Mouse (Mus musculus) heart, postnatal 0 days (tissue): ENCODE measurements at regions not wholly inside any gene's neighbourhood (a gene's known extent, or its start where the extent isn't known, plus 50 kb on each side); places are given as distances from the start of the nearest gene placed in this dataset.

Experiments used
- ATAC-seq: fragments of 200-750 bp; cut with Nextera tagmentation; 2 replicates; pipeline ENCODE4 v1.8.0; 2017; ENCODE audit warnings: low read depth, moderate number of reproducible peaks, moderate library complexity; ENCODE audit not compliant: insufficient read depth
- DNase-seq: peaks from one replicate; pipeline ENCODE4 v3.0.0-alpha.2; 2016; ENCODE audit warnings: low spot score
- H3K27ac ChIP-seq: fragments of 300-500 bp; sonication (generic); 2 replicates; pipeline ENCODE4 v1.5.1; 2014; ENCODE audit warnings: low read depth, mild to moderate bottlenecking
- H3K27me3 ChIP-seq: fragments of 300-500 bp; sonication (generic); 2 replicates; pipeline ENCODE4 v1.6.1; 2014; ENCODE audit warnings: low read length, mixed read lengths; ENCODE audit not compliant: control insufficient read depth, insufficient read depth
- H3K36me3 ChIP-seq: fragments of 300-500 bp; sonication (generic); replicated peaks from 2 replicates; pipeline ENCODE4 v1.6.1; 2014; ENCODE audit warnings: low read length, mixed read lengths; ENCODE audit not compliant: control insufficient read depth, insufficient read depth
- H3K4me1 ChIP-seq: fragments of 300-500 bp; sonication (generic); 2 replicates; pipeline ENCODE4 v1.6.1; 2014; ENCODE audit warnings: antibody characterized with exemption; ENCODE audit not compliant: control insufficient read depth, insufficient read depth
- H3K4me2 ChIP-seq: fragments of 300-500 bp; sonication (generic); 2 replicates; pipeline ENCODE4 v1.6.1; 2014; ENCODE audit warnings: low read depth, mild to moderate bottlenecking, low read length, moderate library complexity
- H3K4me3 ChIP-seq: fragments of 300-500 bp; sonication (generic); 2 replicates; pipeline ENCODE4 v1.5.1; 2014; ENCODE audit warnings: low read depth, low read length
- H3K9ac ChIP-seq: fragments of 300-500 bp; sonication (generic); replicated peaks from 2 replicates; pipeline ENCODE4 v1.6.1; 2014; ENCODE audit warnings: low read depth, low read length, mixed read lengths
- H3K9me3 ChIP-seq: fragments of 300-500 bp; sonication (generic); replicated peaks from 2 replicates; pipeline ENCODE4 v1.6.1; 2016; ENCODE audit warnings: low read length; ENCODE audit not compliant: control insufficient read depth
- CTCF ChIP-seq: IDR thresholded peaks from 2 replicates; pipeline ENCODE4 v1.5.1; 2016; ENCODE audit warnings: antibody characterized with exemption, control low read depth, low read depth
- EP300 ChIP-seq: IDR thresholded peaks from 2 replicates; pipeline ENCODE4 v1.6.1; 2016; ENCODE audit warnings: antibody characterized with exemption, low read depth
- WGBS: fragments of 180-500 bp; shearing (Covaris S2); extraction: QIAGEN DNeasy Blood & Tissue Kit; methylation state at CpG from one replicate; pipeline ENCODE4 v1.1.7; 2014; 5-methylcytosine and 5-hydroxymethylcytosine counted together

DNA sequence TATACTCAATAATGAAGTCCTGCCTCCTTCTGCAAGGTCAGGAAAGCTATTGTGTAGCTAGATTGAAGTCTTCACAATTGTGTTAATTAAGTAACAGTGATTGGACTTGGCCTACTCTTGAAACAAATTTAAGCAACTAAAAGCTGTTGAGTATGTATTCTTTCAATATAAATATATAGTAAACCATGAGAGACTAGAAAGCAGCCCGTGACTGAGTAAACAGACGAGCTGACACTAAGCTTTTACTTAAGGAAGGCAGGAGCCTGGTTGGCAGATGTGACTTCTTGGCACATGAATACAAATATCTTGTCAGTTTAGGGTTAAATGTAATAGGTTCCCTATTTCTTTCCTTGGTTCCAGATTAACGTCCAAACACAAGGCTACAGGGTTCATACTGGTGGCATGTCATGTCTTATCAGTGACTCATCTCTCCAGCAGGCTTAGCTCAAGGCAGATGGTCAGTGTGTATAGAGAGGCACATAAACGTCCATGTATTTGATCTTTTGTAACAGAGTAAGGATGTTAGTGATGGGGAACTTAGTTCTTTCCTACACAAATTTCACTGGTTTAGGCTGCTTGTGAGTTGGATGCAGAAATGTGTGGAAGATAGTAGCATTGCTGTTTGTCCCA, 184.7 kb downstream of the Etaa1 start:
- ATAC-seq, result no peak
- TF ChIP-seq EP300 (no peak), CTCF (no peak)
- H3K9ac ChIP-seq, result no peak overlapping the region
- no peak overlapping the region for H3K27ac ChIP-seq
- H3K4me3 ChIP-seq, result no peak overlapping the region
- no peaks in the 10 kb centered on the region for H3K36me3 ChIP-seq
- DNase-seq, result no peak
- WGBS, result 33% methylated on average over 4 of the region's 4 CpGs
- H3K9me3 ChIP-seq, result no peaks in the 10 kb centered on the region
- H3K4me2 ChIP-seq, result no peak overlapping the region
- 0 out of 2 replicates have a peak, but pooled peaks cover 3% of the 10 kb centered on the region for H3K27me3 ChIP-seq
- peaks cover 16% of the 10 kb centered on the region for H3K4me1 ChIP-seq

DNA sequence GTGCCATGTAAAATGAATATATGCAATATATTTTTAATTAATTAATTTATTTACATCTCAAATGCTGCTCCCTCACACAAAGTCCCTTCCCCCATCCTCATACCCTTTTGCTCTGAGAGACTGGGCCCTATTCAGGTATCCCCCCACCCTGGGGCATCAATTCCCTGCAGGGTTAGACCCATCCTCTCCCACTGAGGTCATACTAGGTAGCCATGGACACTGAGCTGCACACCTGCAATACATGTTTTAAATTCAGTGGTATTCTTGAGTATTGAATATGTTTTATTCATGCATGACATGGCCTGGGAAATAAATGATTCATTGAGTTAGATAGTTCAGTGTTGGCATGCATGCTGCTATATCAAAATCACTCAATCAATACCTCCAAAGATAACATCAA, 156.0 kb downstream of the Etaa1 start:
- Histone ChIP-seq H3K4me3 (no peak overlapping the region), H3K27ac (no peak overlapping the region), H3K36me3 (no peaks in the 10 kb centered on the region), H3K9ac (no peak overlapping the region), H3K4me2 (no peak overlapping the region), H3K9me3 (no peaks in the 10 kb centered on the region), H3K27me3 (no peaks in the 10 kb centered on the region), H3K4me1 (no peaks in the 10 kb centered on the region)
- DNase-seq (no peak), ATAC-seq (no peak)
- no peak for TF ChIP-seq EP300
- TF ChIP-seq CTCF, result no peak

DNA sequence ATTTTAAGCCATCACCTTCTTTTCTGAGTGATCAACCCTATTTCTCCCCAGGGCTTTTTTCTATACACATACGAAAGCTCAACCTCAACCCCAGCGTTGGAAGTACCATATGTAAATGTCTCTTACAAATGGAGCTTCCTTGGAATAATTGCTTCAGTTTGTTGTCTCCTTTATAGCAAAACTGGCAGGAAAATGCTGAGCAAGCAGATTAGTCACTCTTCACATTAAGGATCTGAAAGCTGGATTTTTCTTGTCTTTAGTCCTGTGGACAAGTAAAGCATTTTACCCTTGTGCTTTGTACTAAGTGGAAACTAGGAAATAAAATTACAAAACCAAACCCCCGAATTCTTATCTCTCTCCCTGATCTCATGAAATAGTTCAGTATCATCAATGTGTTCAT, 145.8 kb downstream of the Etaa1 start:
- H3K36me3 ChIP-seq, result no peaks in the 10 kb centered on the region
- H3K4me2 ChIP-seq, result no peak overlapping the region
- H3K4me3 ChIP-seq, result no peak overlapping the region
- H3K27ac ChIP-seq, result no peak overlapping the region
- no peaks in the 10 kb centered on the region for H3K4me1 ChIP-seq
- H3K9me3 ChIP-seq, result no peaks in the 10 kb centered on the region
- 76% methylated on average over 3 of the region's 3 CpGs for WGBS
- DNase-seq (no peak), ATAC-seq (no peak)
- no peak overlapping the region for H3K9ac ChIP-seq
- H3K27me3 ChIP-seq, result no peaks in the 10 kb centered on the region
- TF ChIP-seq CTCF, result no peak
- TF ChIP-seq EP300, result no peak

DNA sequence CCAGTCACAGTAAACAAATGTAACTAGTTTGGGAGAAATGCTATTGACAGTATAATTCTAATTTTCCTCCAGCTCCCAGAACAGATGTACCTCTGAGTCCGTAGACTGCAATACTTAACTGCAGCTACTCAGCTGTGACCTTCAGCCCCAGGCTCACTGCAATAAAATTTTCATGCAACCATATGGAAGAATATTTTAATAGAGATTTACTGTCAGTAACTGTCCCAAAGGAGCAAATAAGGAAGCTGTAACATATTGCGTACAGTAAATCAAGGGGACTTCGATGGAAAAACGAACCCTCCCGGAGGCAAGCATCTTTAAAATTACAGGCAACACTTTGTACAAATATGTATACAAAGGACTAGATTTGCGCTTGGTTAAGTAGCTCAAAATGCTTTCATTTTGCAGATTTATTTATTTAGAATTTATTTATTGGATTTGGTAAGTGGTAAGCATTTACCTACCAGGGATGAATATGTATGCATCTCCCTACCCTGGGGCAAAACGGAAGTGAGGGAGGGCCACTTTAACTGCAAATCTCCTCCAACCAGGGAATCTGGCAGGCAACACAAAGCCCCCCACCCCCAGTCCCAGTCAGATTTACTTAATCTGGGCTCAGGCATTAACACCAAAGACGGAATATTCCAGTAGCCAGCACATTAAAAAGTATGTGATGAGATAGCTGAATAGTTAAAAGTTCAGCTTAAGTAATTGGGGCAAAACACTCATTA, 141.7 kb downstream of the Etaa1 start:
- H3K4me3 ChIP-seq, result no peak overlapping the region
- WGBS, result 82% methylated on average over 8 of the region's 8 CpGs
- no peak for ATAC-seq

DNA sequence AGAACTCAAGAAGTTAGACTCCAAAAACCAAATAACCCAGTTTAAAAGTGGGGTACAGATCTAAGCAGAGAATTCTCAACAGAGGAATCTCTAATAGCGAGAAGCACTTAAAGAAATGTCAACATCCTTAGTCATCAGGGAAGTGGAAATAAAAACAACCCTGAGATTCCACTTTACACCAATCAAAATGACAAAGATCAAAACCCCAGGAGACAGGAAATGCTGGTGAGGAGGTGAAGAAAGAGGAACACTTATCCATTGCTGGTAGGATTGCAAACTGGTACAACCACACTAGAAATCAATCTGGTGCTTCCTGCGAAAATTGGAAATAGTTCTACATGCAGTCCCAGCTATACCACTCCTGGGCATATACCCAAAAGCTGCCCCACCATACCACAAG, 111.0 kb downstream of the Etaa1 start:
- DNase-seq (no peak), ATAC-seq (no peak)
- TF ChIP-seq EP300, result no peak
- TF ChIP-seq CTCF, result no peak
- no peaks in the 10 kb centered on the region for H3K27me3 ChIP-seq
- H3K36me3 ChIP-seq, result no peaks in the 10 kb centered on the region
- H3K9ac ChIP-seq, result no peak overlapping the region
- no peak overlapping the region for H3K4me3 ChIP-seq
- no peaks in the 10 kb centered on the region for H3K9me3 ChIP-seq
- WGBS, result 56% methylated on average over 2 of the region's 2 CpGs
- H3K4me2 ChIP-seq, result no peak overlapping the region
- no peaks in the 10 kb centered on the region for H3K4me1 ChIP-seq
- no peak overlapping the region for H3K27ac ChIP-seq

More for the DNA sequence above, 141.7 kb downstream of the Etaa1 start:
- H3K9me3 ChIP-seq, result no peaks in the 10 kb centered on the region
- no peak for DNase-seq
- no peak overlapping the region for H3K27ac ChIP-seq
- H3K36me3 ChIP-seq, result no peaks in the 10 kb centered on the region
- H3K9ac ChIP-seq, result no peak overlapping the region
- no peaks in the 10 kb centered on the region for H3K4me1 ChIP-seq
- TF ChIP-seq EP300 (no peak), CTCF (no peak)
- H3K27me3 ChIP-seq, result no peaks in the 10 kb centered on the region
- no peak overlapping the region for H3K4me2 ChIP-seq

DNA sequence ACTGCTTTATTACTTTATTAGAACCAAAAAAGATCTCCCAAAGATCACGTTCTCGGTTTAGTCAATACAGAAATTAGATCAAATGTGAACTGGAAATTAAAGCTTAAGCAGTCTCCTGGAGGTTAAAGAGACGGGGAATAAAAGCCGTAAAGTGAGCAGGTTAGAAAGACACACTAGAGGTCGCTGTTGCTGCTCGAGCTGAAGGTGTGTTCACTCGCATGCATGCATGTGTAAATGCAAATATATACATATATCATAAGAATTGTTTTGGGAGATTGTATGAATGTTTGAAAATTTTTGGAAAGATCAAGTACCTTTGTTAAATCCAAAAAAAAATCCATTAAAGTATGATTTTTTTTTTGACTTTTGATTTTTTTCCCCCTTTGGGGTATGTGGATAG, 101.3 kb downstream of the Etaa1 start:
- Histone ChIP-seq H3K27ac (no peak overlapping the region), H3K4me3 (no peak overlapping the region), H3K4me2 (no peak overlapping the region), H3K4me1 (no peaks in the 10 kb centered on the region), H3K27me3 (no peaks in the 10 kb centered on the region), H3K9ac (no peak overlapping the region), H3K36me3 (no peaks in the 10 kb centered on the region), H3K9me3 (no peaks in the 10 kb centered on the region)
- TF ChIP-seq CTCF, result peak; percentile 56
- TF ChIP-seq EP300, result no peak
- no peak for ATAC-seq
- no peak for DNase-seq
- 44% methylated on average over 7 of the region's 7 CpGs for WGBS
